Mouse (Mus musculus): ENCODE measurements at regions not wholly inside any gene's neighbourhood (a gene's known extent, or its start where the extent isn't known, plus 50 kb on each side); places are given as distances from the start of the nearest gene placed in this dataset.

GRCm38 (mm10) chr13:107626670-107627069, 417.6 kb upstream of the Smim15 start:
- ATAC-seq = no peak

GRCm38 (mm10) chr13:107621337-107621736, 422.9 kb upstream of the Smim15 start:
- ATAC-seq = no peak

GRCm38 (mm10) chr13:107620887-107621286, 423.4 kb upstream of the Smim15 start:
- ATAC-seq = no peak

- no peak for ATAC-seq
Observed at GRCm38 (mm10) chr13:107620210-107620609, 424.0 kb upstream of the Smim15 start.

- ATAC-seq = no peak
Observed at GRCm38 (mm10) chr13:107619430-107619927, 424.8 kb upstream of the Smim15 start.

GRCm38 (mm10) chr13:107618796-107619429, 425.3 kb upstream of the Smim15 start:
- no peak for ATAC-seq

GRCm38 (mm10) chr13:107618369-107618771, 425.9 kb upstream of the Smim15 start:
- no peak for ATAC-seq

- ATAC-seq = no peak
Observed at GRCm38 (mm10) chr13:107617582-107617981, 426.7 kb upstream of the Smim15 start.

GRCm38 (mm10) chr13:107616775-107617174, 427.5 kb upstream of the Smim15 start:
- ATAC-seq = no peak

- ATAC-seq = no peak
Observed at GRCm38 (mm10) chr13:107608996-107609503, 435.2 kb upstream of the Smim15 start.

GRCm38 (mm10) chr13:107607294-107607693, 437.0 kb upstream of the Smim15 start:
- ATAC-seq = no peak

GRCm38 (mm10) chr13:107602149-107602548, 442.1 kb upstream of the Smim15 start:
- ATAC-seq = no peak

- no peak for ATAC-seq
Observed at GRCm38 (mm10) chr13:107601132-107601439, 443.2 kb upstream of the Smim15 start.

GRCm38 (mm10) chr13:107600331-107601131, 443.7 kb upstream of the Smim15 start:
- ATAC-seq = no peak

GRCm38 (mm10) chr13:107599094-107599644, 445.1 kb upstream of the Smim15 start:
- no peak for ATAC-seq

- no peak for ATAC-seq
Observed at GRCm38 (mm10) chr13:107598391-107598790, 445.9 kb upstream of the Smim15 start.

GRCm38 (mm10) chr13:107597217-107597616, 447.0 kb upstream of the Smim15 start:
- no peak for ATAC-seq

- no peak for ATAC-seq
Observed at GRCm38 (mm10) chr13:107596183-107596582, 448.1 kb upstream of the Smim15 start.

GRCm38 (mm10) chr13:107588399-107589002, 455.7 kb upstream of the Smim15 start:
- ATAC-seq = no peak

GRCm38 (mm10) chr13:107587678-107588077, 456.6 kb upstream of the Smim15 start:
- no peak for ATAC-seq

GRCm38 (mm10) chr13:107585936-107586335, 458.3 kb upstream of the Smim15 start:
- ATAC-seq = no peak

GRCm38 (mm10) chr13:107585353-107585752, 458.9 kb upstream of the Smim15 start:
- no peak for ATAC-seq

- no peak for ATAC-seq
Observed at GRCm38 (mm10) chr13:107578968-107579367, 465.3 kb upstream of the Smim15 start.
